Mouse (Mus musculus) 3134 (cell line): Measurements from ENCODE around the gene Pip5kl1.

Source experiments
- DNase-seq: peaks from one replicate; pipeline ENCODE4 v3.0.0-alpha.2; 2011; ENCODE audit warnings: low spot score; ENCODE audit not compliant: insufficient read length; ENCODE audit errors: extremely low read depth

Pip5kl1 gene

DNA sequence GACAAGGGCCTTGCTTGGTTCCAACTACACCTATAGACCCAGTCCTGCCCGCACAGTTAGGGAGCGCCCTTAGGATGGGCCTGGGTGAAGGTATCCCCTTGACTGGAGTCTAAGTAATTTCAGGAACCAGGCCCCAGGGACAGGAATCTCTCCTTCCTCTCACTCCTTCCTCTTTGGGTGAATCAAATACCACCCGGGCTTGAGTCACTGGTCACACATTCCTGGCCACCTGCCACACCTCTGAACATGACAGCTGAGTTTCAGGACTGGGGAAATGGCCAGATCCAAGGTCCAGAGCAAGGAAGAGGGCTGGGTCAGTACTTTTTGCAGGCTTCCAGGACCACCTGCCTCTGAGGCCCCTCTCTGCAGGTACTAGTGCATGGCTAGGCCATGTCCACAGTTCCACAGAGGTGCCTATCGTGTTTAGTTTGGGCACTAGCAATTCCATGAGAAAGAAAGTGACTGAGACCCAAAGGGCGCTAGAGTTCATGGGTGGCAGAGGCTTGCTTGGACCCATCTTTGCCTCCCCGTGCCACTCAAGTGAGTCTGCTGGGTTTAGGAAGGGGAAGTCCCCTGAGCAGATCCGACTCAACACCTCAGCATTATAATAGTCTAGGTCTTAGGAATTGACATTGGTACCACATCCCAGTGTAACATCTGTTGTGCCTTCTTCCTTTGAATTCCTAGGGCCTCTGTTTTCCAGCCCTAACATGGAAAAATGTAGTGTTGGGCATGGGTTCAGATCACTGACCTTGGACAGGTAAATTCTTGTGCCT is 26.4 kb upstream of the Pip5kl1 start:
- DNase-seq = peak; percentile 59

DNA sequence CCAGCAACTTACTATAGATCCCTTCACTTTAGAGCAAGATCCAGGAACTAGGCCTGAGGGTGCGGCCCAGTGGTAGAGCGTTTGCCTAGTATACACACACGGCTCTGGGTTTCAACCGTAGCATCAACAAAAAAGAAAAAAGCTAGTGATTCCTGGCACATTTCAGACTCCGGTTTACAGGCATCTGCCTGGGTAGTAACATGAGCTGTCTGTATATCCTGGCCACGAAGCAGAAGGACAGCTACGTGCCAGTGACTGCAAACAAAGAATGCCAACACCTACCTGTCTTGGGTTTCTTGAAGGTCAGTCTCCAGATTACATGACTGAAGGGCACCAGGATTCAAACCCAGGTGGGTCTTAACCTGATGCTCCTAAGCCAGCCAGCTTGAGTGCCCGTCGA is 25.4 kb upstream of the Pip5kl1 start:
- DNase-seq = no peak

GRCm38 (mm10) chr2:32549764-32550163 is 24.8 kb upstream of the Pip5kl1 start:
- peak; percentile 80 for DNase-seq

GRCm38 (mm10) chr2:32551236-32551635 is 23.4 kb upstream of the Pip5kl1 start:
- DNase-seq = no peak

DNA sequence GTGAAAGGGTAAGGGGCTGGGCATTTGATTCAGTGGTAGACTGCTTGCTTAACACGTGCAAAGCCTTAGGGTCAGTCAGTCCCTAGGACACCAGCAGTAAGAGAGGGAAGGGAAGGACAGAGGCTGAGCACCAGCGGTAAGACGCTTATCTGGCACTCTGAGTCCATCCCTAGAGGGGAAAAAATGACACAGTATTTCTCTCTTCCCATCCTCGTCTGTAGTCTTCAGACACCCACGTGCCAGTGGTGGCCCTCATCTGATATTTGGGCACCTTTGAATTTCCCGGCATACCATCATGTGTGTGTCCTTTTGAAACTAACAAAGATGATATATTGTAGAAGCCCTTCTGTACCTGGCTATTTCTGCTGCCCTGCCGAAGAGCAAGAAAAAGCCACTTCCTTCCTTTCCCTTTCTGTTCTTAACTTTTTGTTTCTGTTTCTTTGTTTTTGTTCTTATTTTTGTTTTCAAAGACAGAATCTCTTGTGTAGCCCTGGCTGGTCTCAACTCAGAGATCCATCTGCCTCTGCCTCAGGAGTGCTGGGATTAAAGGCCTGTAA is 20.9 kb upstream of the Pip5kl1 start:
- DNase-seq = no peak

DNA sequence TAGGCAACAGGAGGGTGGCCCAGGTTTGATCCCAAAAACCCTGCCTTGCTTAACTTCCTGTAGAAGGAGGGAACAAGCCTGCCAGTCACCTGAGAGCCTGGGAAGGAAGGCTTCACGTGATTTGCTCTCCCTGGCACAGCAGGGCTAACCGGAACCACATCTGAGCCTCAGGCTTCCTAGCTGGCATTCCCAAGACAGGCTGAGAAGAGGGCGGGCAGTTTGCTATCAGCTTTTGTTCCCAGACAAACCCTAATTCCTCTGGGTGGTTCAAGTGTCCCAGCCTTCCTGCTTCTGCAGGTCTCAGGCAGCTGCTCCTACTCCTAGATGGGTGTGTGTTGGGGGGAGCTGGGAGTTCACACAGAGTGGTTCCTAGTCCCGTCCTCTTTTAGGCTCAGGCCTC is 19.1 kb upstream of the Pip5kl1 start:
- no peak for DNase-seq

GRCm38 (mm10) chr2:32556019-32556418 is 18.6 kb upstream of the Pip5kl1 start:
- no peak for DNase-seq

GRCm38 (mm10) chr2:32559570-32559969 is 15.0 kb upstream of the Pip5kl1 start:
- no peak for DNase-seq

GRCm38 (mm10) chr2:32566536-32567063 is 8.0 kb upstream of the Pip5kl1 start:
- DNase-seq = no peak

DNA sequence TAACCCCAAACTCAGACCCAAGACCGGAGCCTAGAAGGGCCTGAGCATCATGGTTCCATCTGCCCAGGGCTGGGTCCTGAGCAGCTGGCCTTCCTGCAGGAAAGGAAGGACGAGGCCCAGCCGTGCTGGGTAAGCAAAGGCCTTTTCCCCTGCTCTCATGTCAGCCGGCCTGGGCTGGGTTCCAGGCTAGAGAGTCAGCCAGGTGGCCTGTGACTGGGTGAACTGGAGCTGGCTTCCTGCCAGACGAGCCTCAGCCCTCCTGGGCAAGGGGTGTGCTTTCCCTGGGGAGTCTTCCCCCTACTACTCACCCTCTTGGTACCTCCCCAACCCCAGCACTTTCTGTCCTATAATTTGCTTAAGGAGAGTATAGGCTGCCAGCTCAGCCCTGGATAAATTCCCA is 6.4 kb upstream of the Pip5kl1 start:
- no peak for DNase-seq

DNA sequence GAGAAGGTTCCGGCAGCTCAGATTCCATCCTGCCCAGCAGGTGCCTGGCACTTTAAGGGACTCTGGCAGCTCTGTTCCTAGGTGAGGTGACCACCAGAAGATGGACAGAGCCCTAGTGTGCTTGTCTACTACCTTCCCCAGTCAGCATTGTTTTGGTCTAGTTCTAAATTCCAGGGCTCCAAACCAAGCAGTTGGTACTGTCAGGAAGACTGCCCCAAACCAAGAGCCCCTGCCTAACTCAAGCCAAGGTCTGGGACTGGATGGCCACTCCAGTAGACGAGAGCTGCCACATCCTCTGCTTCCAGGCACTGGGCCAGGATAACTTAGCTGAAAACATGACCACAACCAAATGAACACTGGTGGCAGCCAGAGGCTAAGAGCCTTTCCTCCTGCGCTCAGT is 5.7 kb upstream of the Pip5kl1 start:
- DNase-seq = no peak

- peak; percentile 76 for DNase-seq
Measured at GRCm38 (mm10) chr2:32570698-32571494, 3.7 kb upstream of the Pip5kl1 start, which contains the start of gene Dpm2. TSS of gene Dpm2 (plus strand) at chr2:32570858.

GRCm38 (mm10) chr2:32572196-32572595 is 2.4 kb upstream of the Pip5kl1 start:
- DNase-seq = no peak

DNA sequence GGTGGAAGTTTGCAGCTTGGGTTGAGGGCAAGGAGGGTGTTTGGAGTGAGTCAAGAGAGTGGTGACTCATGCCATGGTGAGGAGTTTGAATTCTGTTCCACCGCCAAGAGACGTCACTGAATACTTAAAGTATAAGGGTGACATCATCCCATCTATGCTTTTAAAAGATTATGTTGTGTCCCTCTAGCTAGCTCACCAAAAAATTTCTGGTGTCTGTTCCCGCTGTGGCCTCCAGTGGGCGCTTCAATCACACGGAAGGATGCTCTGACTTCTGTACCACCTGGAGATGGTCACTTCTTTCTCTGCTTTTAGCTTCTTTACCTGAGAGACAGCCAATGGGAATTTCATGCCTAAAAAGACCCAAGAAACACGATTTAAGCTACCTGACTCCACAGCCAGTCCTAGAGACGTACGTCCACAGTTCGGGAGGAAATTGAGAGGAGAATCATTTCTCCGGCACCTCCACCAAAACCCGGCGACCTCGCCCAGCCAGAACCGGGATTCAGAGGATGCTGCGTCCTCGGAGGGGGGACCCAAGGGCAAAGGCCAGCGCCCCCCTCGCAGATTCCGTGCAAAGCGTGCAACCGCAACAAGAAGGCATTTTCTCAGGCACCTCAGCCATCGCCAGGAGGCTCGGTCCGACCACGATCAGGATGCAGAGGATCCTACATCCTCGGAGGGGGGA is 446 bp downstream of the Pip5kl1 start:
- peak; percentile 54 for DNase-seq

DNA sequence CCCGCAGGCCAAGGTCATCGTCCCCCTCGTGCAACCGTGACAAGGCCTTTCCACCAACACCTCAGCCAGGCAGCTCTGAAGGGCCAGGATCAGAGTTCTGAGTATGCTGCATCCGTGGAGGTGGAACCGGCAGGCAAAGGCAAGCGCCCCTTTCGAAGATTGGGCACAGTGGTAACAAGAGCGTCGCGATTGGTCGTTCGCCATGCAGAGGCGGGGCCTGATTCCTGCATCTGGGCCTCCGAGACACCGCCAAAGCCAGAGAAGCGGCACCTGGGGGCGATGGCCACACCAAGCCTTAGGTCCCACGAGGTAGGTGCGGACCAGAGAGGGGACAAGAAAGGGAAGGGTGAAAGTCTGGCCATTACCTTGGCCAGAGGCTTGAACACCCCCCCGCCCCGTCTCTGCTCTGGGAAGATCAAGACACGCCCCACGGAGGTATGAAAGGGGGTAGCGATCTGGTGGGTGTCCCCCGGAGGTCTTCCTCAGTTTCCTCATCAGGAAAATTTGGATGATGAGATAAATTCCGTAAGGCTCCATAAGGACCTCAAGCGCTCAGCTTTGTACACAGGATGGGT is 1.1 kb downstream of the Pip5kl1 start, which contains the start of gene 9430097D07Rik:
9430097D07Rik (minus strand) TSS at position 99 of the 575 bp plus-strand sequence.
- DNase-seq = no peak

DNA sequence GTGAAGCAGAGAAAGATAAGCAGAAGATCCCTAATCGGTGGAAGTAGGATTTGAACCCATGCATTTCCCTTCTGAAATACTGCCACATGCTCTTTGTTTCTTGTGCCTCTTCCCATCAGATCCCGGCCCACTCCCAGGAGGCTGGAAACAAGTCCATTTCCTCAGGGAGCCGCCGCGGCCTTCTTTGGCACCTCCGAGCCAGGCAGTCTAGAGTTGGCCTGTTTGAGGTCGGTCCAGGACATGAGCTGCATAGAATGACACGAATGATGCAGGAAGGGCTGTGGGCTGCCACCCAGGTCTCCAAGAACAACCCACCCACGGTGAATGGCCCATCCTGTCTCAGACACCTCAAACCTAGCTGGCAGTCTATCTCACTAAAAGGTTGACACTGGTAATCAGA is 1.9 kb downstream of the Pip5kl1 start:
- DNase-seq = no peak

GRCm38 (mm10) chr2:32578146-32579046 is 3.8 kb downstream of the Pip5kl1 start:
- no peak for DNase-seq

DNA sequence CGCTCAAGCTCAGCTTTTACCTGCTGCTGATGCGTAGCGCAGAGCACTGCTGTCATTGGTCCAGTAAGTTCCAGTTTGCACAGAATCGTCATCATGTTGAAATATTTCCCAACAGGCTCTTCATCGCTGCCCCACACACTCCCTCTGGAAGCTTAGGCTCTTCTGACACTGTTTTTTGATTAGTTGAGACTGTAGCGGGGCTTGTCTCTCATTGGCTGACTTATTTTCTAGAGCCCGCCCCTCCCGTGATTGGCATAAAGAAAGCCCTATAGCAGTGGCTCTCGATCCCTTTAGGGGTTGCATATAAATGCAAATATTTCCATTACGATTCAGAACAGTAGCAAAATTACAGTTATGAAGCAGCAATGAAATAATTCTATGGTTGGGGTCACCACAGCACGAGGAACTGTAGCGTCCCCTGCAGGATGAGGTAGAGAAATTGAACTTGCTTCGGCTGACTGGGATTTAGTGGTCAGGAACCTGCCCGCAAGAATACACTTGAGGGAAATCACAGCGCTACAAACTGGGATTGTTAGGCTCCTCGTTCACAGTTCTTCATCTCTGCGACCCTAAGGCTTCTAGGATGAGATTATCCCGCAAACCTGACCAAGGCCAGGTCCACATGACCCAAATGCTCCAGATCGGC is 7.0 kb downstream of the Pip5kl1 start:
- no peak for DNase-seq
